Mouse (Mus musculus) lung, adult 18-20 months (tissue): ENCODE data around the gene Fam117b.

Source experiments
- DNase-seq, 2 experiments: peaks; one replicate each; pipeline ENCODE4 v3.0.0; 2022; ENCODE audit warnings: mixed read lengths in 2 of 2

Gene Fam117b

DNA sequence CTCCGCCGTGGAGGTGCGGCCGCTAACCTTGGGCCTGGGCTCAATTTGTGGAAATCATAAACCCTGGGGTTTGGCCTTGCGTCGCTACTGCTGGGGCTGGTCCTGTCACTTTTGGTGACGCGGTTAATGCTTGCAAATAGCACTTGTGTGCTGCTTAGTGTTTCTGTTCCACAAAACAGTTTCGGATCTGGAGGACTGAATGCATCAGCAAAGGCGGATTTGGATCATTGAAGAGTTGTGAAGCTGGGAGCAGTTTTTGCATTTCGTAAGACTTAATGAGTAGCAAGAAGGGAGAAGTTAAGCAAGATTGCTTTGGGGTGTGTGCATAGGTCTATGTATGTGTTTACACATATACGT, 1.0 kb downstream of the Fam117b start:
- no peak for DNase-seq

DNA sequence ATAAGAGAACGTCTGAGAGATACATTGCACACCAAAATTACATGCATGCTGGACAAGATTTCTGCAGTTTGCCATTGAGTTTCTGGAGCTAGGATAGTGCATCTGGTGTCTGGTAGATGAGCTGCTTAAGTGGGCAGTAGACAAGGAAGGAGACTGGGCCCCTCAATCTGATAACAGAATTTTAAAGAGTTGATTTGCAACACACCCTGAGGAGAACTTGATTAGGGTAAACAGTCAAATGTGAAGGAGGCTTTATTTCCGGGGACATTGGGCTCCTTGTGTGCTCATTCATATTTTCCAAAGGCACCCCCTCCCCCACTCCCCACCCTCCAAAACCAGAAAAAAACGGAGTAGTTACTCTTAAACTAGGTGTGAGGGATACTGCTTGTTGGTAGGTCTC, 2.0 kb downstream of the Fam117b start:
- no peak for DNase-seq

GRCm38 (mm10) chr1:59915843-59916610, 3.2 kb downstream of the Fam117b start:
- DNase-seq: peak; percentile 43 to 68

DNA sequence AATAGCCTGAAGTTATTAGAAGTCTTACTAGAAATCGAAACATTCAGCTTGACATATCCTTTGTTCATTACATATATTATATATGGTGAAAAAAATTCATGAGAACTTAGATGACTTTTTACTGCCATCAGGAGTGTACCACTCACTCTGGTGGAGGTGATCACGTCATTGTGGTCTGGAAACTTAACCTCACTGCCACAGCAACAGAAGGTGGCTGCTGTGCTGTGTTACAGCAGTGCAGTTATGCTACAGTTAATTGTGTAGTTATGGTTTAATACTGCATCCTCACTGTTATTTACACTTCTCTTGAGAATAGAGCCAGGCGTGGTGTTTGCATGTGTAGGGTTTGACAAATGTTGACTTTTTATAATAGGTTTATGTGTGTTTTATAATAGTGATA, 4.6 kb downstream of the Fam117b start:
- peak in 1 of 2 experiments; percentile 16 for DNase-seq

GRCm38 (mm10) chr1:59918075-59918474, 5.3 kb downstream of the Fam117b start:
- no peak for DNase-seq

DNA sequence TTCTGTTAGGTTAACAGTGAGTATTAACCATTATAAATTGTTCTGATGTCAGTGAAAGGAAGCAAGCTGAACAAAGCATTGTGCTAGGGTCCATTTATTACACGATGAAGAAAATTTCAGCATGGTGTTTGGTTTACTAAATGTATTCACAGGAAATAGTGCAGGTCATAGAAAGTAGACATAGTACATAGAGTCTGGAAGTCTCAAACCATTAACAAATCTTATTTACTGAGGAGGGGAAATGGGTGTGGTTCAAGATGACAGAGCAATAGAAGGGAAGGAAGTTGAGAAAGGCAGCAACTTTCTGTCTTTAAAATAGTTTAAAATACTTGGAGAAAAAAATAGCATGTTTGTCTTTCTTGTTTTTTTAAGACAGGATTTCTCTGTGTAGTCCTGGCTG, 10.4 kb downstream of the Fam117b start:
- no peak for DNase-seq

DNA sequence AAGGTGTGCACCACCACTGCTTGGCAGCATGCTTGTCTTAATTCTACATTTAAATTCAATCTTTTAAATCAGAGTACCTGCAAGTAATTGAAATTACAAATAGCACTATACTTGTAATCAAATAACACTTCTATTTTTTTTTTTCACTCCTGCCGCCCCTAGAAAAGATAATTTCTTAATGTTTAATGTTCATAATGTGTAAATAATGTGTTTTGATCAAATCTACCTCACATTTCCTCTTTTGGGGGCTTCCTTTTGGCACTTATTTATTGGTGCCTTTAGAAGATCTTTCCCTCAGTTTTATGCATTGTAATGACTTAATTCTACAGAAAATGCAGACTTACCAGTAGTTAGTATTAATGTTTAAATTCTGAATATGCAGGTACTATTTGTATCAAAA, 10.9 kb downstream of the Fam117b start:
- DNase-seq: no peak

- no peak for DNase-seq
Observed at GRCm38 (mm10) chr1:59924411-59924810, 11.6 kb downstream of the Fam117b start.

DNA sequence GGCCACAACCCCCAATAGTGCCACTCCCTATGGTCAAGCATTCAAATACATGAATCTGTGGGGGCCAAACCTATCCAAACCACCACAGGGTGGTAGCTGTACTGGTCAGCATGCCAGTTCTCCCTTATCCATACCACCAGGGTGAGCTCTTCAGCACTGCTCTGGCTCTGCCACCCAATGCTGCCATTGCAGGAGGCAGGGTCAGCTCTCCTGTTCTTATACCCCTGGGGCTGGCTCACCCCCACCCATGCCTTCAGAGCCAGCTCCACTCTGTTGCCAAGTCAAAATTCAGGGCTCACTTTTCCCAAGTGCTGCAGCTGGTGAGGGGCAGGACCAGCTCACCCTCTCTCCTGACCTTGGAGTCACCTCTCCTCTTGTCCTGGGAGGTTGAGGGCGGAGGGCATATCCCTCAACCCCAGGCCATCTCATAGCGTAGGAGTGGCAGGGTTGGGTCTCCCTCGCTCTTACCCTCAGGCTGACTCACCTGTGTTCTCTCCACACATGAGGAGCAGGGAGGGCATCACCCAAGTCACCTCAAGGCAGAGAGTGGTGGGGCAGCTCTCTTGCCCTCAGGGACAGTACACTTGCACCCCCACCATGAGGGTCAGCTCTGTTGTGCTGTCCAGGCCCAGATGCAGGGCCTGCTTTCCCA, 13.3 kb downstream of the Fam117b start:
- DNase-seq: no peak

DNA sequence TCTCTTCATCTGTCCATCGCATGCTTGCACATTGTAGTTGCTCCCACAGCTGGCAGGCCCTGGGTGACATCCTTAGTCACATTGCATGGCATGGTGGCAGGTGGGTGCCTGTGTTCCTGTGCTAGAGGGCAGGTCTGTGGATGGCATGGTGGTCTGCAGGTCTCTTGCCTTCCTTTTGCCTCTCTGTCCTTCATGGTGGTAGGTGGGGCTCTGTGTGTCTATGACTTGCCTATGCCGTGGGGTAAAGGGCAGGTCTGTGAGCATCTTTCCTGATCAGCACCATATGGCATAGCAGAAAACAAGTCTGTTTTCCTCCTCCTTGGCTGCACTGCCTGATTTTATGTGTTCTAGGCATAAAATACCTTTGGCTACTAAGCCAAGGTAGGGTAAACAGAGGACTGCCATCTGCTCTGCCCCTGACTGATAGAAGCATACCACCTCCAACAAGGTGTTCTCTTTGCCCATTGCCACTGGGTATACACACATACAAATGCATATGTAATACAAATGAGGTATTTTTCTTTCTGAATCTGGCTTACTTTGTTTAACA, 14.4 kb downstream of the Fam117b start:
- DNase-seq: no peak

- DNase-seq: no peak
Observed at GRCm38 (mm10) chr1:59930926-59931325, 18.1 kb downstream of the Fam117b start.

- no peak for DNase-seq
Observed at GRCm38 (mm10) chr1:59932991-59933390, 20.2 kb downstream of the Fam117b start.

DNA sequence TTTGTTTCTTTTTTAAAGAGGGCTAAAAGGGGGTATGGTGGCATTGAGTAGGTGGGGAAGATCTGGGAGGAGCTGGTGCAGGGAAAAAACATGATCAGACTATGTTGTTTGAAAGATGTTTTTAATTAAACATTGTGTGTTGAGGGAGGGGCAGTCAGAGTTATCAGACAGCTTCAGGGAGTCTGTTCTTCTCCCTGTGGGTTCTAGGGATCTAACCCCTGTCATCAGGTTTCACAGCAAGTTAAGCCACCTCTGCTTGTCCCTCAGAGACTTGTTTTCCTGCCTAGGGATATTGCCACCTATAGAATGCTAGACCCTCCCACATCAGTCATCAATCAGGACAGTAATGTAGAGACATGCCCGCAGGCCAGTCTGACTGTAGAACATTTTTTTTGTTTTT, 28.3 kb downstream of the Fam117b start:
- no peak for DNase-seq

DNA sequence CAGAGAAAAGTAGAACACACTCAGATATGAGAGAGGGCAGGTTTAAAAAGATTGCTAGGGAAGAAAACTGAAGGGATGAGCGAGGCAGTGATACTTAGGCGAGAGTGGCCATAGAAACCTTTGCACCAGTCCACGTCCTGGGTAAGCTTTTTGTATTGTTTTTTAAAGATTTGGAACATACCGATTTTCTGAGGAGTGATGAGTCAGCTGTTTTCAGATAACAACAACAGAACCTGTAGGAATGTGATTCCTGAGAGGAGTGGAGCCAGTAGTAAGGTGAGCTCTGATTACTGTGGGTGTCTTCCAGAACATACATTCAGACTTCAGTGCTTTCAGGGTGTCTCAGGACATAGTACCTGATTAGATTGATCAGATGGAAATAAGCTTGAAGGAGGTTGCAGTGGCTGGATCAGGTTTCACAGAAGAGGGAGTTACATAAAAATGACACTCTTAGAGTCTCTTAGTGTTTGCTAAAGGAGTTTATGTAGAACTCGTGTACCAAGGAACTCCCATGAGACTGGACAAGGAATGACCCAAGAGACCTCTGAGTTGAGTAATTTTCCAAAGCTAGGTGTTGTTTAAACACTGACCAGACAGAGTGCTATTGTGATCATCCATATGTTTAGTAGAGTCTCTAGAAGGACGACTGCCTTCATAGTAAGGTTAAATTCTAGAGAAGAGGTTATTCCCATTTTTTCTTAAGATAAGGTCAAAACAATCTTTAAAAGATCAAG, 29.4 kb downstream of the Fam117b start:
- DNase-seq: peak in 1 of 2 experiments; percentile 45

- DNase-seq: peak; percentile 41 to 54
Observed at GRCm38 (mm10) chr1:59943825-59944224, 31.0 kb downstream of the Fam117b start.

GRCm38 (mm10) chr1:59945969-59946368, 33.2 kb downstream of the Fam117b start:
- no peak for DNase-seq

DNA sequence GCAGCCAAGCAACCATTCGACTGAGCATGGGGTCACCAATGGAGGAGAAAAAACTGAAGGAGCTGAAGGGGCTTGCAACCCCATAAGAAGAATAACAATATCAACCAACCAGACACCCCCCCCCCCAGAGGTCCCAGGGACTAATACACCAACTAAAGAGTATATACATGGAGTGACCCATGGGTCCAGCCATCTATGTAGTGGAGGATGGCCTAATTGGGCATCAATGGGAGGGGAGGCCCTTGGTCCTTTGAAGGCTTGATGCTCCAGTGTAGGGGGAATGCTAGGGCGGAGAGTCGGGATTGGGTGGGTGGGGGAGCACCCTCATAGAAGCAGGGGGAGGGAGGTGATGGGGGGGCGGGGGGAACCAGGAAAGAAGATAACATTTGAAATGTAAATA, 34.7 kb downstream of the Fam117b start:
- no peak for DNase-seq

GRCm38 (mm10) chr1:59957206-59957605, 44.4 kb downstream of the Fam117b start:
- DNase-seq: no peak

GRCm38 (mm10) chr1:59959941-59960340, 47.1 kb downstream of the Fam117b start:
- DNase-seq: no peak

GRCm38 (mm10) chr1:59966171-59966785, 53.5 kb downstream of the Fam117b start:
- DNase-seq: no peak

DNA sequence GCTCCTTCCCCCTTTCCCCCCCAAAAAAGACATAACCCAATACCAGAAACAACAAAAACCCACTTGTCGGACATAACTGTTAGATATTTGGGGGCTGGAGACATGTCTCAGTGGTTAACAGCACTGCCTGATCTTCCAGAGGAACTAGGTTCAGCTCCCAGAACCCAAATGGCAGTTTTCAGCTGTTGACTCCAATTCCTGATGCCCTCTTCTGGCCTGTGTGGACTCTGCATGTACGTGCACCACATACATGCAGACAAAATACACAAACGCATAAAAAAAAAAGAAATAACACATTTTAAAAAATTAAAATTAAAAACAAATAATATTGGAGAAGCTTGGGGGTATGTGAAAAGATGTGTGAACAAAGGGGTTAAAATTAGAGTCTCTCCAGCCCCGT, 54.5 kb downstream of the Fam117b start:
- DNase-seq: peak; percentile 27 to 37

DNA sequence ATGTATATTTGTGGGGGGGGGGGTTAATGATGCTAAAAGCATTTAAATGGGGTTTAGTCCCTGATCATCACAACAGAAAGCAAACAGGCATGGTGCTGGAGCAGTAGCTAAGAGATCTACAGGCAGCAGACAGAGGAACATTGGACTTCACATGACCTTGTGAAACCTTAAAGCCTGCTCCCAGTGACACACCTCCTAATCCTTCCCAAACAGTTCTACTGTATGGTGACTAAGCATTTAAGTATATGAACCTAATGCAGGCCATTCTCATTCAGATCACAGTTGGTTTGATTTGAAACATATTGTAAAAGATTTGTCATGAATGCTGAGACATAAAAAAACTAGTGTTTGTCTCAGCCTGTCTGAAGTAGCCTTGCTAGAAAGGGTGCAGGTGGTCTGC, 73.8 kb downstream of the Fam117b start:
- no peak for DNase-seq

DNA sequence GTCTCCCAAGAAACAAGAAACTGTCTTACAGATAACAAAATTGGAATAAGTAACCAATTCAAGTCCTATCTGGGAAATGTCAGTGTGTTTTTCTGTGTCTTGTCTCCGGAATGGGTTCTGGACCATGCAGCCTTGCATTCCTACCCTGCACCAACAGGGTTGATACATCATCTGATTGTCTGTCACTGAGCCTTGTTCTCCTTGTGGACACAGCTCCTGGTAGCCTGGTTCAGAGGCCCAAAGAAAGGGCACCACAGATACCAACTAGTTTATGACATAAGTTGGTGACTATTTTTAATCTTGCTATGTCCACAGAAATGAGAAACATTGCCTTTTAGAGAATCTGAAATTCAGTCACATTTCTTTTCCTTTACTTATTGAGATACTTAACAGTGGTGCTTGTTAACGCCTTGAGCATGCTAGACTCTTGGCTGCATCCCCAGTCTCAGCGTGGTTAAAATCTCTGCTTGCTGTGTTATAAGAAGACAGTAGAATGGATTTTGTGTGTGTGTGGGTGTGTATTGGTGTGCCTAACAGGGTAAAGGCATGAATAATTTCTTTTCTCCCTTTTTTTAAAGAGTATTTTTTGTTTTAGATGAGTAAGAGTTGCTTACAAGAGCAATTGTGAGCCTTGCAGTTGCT, 74.7 kb downstream of the Fam117b start:
- no peak for DNase-seq
